Mouse (Mus musculus) splenic B cell, adult 2 months (primary cell): ENCODE measurements around the gene Hes7.
"Not testable (repeated sequence)": the region's sequence is repeated elsewhere in the genome, so short reads cannot be mapped to it uniquely, and the experiment has no call there.

Source experiments
- DNase-seq: peaks from one replicate; pipeline ENCODE4 v3.0.0-alpha.2; 2011; ENCODE audit warnings: low read depth, low spot score
- H3K27me3 ChIP-seq: 2 replicates; pipeline ENCODE4 v1.6.1; 2012; ENCODE audit warnings: mild to moderate bottlenecking, low read length, moderate library complexity, mixed read lengths; ENCODE audit not compliant: control insufficient read depth, poor library complexity, insufficient read depth, severe bottlenecking
- H3K36me3 ChIP-seq: 2 replicates; pipeline ENCODE4 v1.6.1; 2012; ENCODE audit warnings: mild to moderate bottlenecking, low read length, moderate library complexity, mixed read lengths; ENCODE audit not compliant: control insufficient read depth, poor library complexity, insufficient read depth, severe bottlenecking

Hes7 gene

DNA sequence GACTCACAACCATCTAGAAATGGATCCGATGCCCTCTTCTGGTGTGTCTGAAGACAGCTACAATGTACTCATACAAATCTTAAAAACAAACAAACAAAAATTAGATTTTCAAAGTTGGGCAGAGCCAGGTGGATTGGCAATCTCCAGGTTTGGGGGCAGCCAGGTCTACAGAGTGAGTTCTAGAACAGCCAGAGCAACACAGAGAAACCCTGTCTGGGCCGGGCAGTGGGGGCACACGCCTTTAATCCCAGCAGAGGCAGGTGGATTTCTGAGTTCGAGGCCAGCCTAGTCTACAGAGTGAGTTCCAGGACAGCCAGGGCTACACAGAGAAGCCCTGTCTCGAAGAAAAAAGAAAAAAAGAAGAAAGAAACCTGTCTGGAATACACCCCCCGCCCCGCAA lies 26.3 kb upstream of the Hes7 start:
- H3K27me3 ChIP-seq, H3K36me3 ChIP-seq, DNase-seq: not testable (repeated sequence)

DNA sequence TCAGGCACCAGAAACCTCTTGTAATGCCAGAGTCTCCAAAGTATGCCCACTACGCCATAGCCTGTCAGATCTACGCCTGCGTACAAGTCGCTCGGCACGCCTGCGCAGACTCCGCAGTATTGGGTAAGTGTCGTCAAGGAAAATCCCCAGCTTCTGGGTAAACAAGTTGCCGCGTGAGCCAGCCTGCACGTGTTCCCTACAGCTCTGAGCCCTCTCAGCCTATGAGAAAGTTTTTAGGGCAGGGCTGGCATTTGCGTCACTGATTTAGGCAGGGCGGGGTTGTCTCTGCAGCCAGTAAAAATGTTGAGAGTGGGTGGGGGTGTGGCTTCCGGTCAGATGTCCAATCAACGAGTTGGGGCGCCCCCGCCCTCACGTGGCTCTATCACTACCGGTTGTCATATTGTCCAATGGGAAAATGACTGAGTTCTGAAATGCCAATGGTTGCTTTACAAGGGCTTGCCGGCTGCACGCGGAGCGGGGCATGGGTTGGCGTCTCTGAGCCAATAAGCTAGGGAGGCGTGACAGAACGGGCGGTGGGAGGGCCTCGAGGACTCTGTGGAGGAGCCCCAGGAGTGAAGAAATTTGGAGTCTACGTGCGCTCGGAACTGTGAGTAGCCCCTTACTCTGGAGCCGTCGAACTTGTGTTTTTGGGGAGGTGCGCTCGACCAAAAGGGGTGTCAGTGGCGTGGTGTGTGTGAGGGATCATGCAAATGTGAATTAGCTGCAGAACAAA lies 25.3 kb upstream of the Hes7 start, which contains the start of gene Per1:
Gene Per1 (plus strand): TSS at position 521 of the 733 bp plus-strand sequence.
- Histone ChIP-seq H3K27me3 (no peaks in the 10 kb centered on the region), H3K36me3 (peaks cover 6% of the 10 kb centered on the region)
- peak; percentile 100 for DNase-seq

DNA sequence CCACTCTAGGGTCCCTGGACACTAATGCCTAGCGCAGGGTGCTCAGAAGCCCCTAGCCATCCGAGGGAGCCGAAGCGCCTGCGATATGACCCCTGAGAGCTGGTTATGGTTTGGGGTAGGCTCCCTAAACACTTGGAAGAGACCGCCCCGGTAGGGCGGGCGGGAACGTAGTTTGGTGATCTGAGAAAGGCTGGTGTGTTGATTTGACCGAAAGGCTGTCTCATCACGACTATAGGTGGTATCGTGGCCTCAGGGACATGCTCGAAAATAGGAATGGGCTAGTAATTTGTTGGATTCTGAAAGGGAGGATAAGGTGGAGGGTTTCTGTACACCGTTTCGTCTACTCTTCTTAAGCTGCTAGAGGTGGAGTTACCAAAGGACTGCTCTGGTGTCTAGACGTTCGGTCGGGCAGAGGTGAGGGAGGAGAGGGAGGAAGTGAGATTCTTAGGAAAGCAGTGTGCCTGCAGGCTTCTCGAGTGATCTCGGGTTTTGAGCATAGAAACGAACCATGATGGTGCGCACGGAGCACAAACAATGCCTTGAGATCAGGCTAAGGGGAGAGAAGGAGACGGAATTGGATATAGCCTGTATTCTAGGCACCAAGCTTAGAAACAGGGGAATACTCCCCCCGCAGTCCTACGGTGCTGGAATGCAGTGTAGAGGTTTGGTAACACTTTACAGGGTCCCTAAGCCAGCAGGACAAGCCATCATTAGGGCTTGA lies 24.5 kb upstream of the Hes7 start:
- Histone ChIP-seq H3K27me3 (no peaks in the 10 kb centered on the region), H3K36me3 (peaks cover 3% of the 10 kb centered on the region)
- DNase-seq: peak; percentile 74

DNA sequence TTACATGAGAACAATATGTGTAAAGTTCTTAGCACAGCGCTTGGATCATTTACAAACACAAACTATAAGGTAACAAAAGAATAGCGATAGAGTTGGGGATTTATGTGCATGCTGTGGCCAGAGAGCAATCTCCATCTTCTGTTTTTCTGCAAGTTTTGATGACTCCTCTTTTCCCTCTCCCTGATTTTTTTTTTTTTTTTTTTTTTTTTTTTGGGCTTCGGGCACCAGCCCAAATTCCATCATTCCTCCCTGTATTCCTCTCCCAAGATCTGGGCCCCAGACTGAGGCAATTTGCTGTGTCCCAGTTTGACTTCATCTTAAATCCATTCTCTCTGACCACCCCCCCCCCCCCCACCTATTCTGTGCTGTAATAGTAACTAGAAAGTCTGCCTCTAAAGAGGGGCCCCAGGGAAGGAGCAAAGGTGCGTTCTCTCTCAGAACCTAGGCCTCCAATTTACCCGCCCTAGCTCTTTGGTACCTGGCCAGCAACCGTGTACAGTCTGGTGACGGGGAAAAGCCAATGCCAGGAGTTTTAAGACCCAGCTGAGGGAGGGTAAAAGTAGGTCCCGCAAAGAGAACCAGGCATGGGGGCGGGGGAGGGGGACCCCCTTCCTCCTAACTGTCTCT lies 23.7 kb upstream of the Hes7 start:
- Histone ChIP-seq H3K36me3 (peaks cover 10% of the 10 kb centered on the region), H3K27me3 (no peaks in the 10 kb centered on the region)
- DNase-seq: no peak

DNA sequence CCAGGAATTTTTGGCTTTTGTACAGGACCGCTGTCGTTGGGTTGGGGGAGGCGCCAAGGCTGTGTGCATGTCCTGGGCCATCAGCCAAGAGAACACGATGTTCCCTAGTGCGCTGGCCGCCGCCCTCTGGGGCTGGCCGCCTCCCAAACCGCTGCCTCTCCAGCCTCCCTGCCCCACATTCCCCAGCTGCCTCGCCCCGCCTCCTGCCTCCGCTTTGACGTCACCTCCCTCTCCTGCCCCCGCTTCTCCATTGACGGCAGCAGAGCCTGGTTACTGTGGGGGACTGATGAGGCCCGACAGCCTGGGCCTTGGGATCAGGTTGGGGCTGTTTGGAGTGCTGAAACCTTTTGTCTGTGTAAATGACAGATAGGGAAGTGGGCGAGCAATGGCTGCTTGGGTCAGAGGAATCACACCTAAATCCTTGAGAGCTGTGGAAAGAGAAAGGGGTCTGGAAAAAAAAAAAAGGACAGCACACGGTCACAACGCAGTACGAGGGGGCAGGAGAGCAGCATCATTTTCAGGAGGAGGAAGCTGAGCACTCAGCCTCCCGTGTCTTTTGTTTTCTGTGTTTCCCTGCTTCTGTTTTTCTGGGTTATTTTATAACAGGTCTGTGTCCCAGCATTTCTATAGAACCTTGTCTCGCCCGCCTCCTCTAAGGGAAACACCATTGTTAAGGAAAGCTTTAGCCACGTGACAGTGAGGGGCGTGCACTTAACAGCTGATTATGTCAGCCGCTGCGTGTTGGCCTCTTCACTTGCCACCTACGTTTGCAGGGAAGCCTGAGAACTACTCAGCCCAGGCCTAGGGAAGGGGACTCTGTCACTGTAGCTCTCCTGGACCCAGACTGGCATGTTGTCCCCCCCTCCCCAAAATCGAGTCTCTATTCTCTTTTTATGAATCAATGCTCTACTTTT lies 23.0 kb upstream of the Hes7 start:
- no peaks in the 10 kb centered on the region for H3K27me3 ChIP-seq
- DNase-seq: peak; percentile 93
- peaks cover 17% of the 10 kb centered on the region for H3K36me3 ChIP-seq

DNA sequence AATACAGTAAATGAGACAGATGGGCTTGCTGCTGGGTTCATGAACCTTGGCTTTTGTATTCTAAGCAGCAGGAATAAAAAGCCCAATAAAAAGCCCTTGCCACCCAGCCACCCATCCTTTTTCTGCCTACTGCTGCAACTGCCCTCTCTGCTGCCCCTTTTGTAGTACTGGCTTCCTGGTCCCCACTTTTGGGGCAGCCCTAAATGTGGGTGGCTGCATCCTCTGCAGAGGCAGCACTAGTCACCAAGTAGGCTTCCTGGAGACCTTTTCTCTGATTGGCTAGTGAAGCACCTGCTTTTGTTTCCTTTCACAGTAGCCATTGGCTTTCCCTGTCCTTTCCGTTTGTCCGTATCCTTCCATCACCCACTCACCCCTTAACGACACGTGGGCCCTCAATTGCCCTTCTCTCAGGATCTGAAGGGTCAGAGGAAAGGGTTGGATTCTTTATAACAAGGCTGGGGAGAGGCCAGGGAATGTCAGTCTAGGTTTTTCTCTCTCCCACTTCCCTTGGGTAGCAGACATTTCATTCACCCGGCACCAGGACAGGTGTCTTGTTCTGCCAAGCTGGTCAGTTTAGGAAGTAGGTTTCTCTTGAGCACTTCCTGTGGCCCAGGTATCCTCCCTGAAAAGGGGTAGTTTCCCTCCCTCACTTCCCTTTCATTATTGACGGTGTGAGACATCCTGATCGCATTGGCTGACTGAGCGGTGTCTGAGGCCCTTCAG lies 22.0 kb upstream of the Hes7 start:
- no peaks in the 10 kb centered on the region for H3K27me3 ChIP-seq
- DNase-seq: peak; percentile 63
- H3K36me3 ChIP-seq: peaks cover 26% of the 10 kb centered on the region

DNA sequence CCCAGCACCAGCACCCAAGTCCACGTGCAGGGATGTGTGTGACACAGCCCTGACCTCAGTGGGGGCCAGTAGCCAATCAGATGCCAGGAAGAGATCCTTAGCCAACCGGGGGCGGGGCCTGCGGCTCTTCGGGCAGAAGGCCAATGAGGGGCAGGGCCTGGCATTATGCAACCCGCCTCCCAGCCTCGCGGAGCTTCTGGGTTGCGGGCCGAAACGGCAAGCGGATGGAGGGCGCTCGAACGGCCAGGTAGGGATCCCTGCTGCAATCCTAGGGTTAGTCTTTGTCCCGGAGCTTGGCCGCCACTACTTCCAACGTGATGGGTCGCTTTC lies 21.5 kb upstream of the Hes7 start:
- no peaks in the 10 kb centered on the region for H3K27me3 ChIP-seq
- DNase-seq: peak; percentile 98
- H3K36me3 ChIP-seq: peaks cover 27% of the 10 kb centered on the region

DNA sequence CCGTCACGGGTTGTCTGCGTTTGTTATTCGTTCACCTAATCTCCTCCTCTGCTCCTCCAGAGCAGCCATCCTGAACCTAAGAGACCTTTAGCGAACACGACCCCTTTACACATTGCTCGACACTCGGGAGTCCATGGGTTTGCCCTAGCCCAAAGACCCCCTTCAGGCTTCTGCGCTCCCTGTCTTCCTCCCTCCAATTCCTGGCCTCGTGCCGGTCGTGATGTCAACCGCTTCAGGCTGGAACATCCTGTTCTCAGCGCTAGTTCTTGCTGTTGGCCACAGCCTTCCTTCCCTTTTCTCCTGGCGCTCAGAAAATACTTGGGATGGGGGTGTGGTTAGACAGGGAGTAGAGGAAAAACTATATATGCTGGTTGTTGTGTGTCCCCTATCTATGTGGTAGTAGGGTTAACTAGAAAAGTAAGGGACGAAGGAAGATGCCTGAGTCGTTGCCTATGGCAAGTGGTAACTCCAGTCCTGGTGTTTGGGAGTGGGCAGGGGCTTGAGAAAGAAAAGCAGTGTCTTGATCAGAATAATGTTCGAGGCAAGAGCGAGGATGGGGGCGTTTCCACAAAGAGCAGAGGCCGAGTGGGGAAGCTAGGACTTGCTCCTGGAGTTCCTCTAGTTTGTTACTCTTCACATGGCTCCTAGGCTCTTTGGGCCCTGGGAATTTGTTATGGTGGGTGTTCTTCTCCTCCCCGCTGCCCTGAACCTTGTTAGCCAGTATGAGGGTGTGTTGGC lies 20.9 kb upstream of the Hes7 start:
- no peak for DNase-seq
- H3K27me3 ChIP-seq: no peaks in the 10 kb centered on the region
- H3K36me3 ChIP-seq: peaks cover 32% of the 10 kb centered on the region

DNA sequence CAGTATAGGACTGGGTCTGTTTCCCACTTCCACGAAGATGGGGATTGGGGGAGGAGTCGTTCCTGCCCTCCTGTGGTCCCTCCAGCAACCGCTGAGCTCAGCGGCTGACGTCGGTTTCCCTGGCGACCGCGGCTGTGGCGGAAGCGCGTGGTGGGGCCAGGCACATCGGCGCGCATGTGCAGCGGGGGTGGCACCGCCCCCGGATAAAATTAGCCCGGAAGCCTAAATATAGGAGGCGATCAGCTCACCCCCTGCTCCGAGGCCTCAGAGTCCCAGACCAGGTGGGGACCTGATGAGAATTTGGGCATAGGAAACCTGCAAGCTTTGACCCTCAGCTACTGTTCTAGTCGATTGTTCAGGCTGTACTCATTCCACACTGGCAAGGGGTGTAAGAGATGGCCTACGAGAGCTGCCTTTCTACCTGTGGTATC lies 20.3 kb upstream of the Hes7 start:
- Histone ChIP-seq H3K27me3 (no peaks in the 10 kb centered on the region), H3K36me3 (peaks cover 36% of the 10 kb centered on the region)
- DNase-seq: peak; percentile 97

DNA sequence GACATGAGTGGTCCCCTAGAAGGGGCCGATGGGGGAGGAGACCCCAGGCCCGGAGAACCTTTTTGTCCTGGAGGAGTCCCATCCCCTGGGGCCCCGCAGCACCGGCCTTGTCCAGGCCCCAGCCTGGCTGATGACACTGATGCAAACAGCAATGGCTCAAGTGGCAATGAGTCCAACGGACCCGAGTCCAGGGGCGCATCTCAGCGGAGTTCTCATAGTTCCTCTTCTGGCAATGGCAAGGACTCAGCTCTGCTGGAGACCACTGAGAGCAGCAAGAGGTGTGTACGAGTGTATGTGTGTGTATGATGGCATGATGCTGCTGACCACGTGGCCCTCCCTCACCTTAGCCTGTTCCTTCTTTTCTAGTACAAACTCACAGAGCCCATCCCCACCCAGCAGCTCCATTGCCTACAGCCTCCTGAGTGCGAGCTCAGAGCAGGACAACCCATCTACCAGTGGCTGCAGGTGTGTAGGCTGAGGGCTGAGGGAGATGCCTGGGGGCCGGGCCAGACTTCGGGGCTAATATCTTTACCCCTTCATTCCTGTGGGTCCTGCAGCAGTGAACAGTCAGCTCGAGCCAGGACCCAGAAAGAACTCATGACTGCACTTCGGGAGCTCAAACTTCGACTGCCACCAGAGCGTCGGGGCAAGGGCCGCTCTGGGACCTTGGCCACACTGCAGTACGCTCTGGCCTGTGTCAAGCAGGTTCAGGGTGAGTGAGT lies 19.4 kb upstream of the Hes7 start:
- no peaks in the 10 kb centered on the region for H3K27me3 ChIP-seq
- peak; percentile 49 for DNase-seq

DNA sequence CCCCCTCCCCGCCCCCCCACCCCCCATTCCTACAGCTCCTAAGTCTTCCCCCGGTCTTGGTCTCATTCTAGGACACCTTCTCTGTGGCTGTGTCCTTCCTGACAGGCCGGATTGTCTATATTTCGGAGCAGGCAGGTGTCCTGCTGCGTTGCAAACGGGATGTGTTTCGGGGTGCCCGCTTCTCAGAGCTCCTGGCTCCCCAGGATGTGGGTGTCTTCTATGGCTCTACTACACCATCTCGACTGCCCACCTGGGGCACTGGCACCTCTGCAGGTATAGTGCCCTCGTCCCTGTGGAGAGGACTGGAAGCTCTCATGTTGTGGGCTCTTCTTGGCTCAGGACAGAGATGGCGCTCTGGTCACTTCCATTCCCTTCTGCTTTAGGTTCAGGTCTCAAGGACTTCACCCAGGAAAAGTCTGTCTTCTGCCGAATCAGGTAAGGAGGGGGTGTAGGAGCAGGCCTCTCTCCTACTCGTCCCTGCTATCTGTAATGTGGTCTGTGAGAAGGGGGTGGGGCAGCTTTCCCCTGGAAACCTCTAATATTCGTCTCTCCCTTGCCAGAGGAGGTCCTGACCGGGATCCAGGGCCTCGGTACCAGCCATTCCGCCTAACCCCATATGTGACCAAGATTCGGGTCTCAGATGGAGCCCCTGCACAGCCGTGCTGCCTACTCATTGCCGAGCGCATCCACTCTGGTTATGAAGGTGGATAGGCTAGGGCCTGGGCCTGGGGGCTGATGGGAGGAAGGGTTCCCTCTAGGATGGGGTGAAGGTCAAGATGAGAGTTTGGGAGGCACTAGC lies 18.4 kb upstream of the Hes7 start:
- no peak for DNase-seq
- no peaks in the 10 kb centered on the region for H3K27me3 ChIP-seq
- H3K36me3 ChIP-seq: peaks cover 44% of the 10 kb centered on the region

More for the DNA sequence above, 19.4 kb upstream of the Hes7 start:
- peaks cover 39% of the 10 kb centered on the region for H3K36me3 ChIP-seq

DNA sequence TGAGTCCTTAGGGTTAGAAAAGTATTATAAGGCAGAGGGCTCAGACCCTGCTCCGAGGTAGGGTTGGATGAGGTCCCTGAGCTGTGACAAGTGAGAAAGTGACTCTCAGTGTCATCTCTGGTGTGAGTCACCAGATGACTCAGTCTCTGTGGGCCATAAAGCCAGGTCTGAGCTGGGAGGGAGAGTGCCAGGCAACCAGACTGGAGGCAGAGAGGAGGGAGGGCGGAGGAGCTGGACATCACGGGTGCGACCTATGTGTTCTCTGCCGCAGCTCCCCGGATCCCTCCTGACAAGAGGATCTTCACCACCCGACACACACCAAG lies 17.8 kb upstream of the Hes7 start:
- DNase-seq: peak; percentile 24
- peaks cover 44% of the 10 kb centered on the region for H3K36me3 ChIP-seq
- no peaks in the 10 kb centered on the region for H3K27me3 ChIP-seq
